Mouse (Mus musculus) liver, embryonic 12.5 days (tissue): ENCODE data around the gene Smug1. TPM values are rescaled to one million over a fixed set of nuclear protein-coding genes. Genes with fewer than 3 reads are reported as not detected.

ENCODE experiments used
- ATAC-seq: fragments of 200-750 bp; cut with Nextera tagmentation; 2 replicates; pipeline ENCODE4 v1.8.0; 2017; ENCODE audit warnings: moderate number of reproducible peaks, mild to moderate bottlenecking, moderate library complexity
- H3K27ac ChIP-seq: fragments of 300-500 bp; sonication (generic); 2 replicates; pipeline ENCODE4 v1.5.1; 2016; ENCODE audit warnings: mild to moderate bottlenecking
- H3K27me3 ChIP-seq: fragments of 300-500 bp; sonication (generic); replicated peaks from 2 replicates; pipeline ENCODE4 v1.6.1; 2016; ENCODE audit warnings: mild to moderate bottlenecking, moderate library complexity
- H3K36me3 ChIP-seq: fragments of 300-500 bp; sonication (generic); 2 replicates; pipeline ENCODE4 v1.6.1; 2016; ENCODE audit warnings: mild to moderate bottlenecking, moderate library complexity
- H3K4me1 ChIP-seq: fragments of 300-500 bp; sonication (generic); 2 replicates; pipeline ENCODE4 v1.6.1; 2016
- H3K4me2 ChIP-seq: fragments of 300-500 bp; sonication (generic); 2 replicates; pipeline ENCODE4 v1.6.1; 2016; ENCODE audit warnings: mild to moderate bottlenecking, moderate library complexity
- H3K4me3 ChIP-seq: fragments of 300-500 bp; sonication (generic); 2 replicates; pipeline ENCODE4 v1.5.1; 2016; ENCODE audit warnings: mild to moderate bottlenecking, moderate library complexity
- H3K9ac ChIP-seq: fragments of 300-500 bp; sonication (generic); 2 replicates; pipeline ENCODE4 v1.6.1; 2016; ENCODE audit warnings: mild to moderate bottlenecking, moderate library complexity
- H3K9me3 ChIP-seq: fragments of 300-500 bp; sonication (generic); replicated peaks from 2 replicates; pipeline ENCODE4 v1.6.1; 2016; ENCODE audit warnings: mild to moderate bottlenecking, moderate library complexity
- WGBS: fragments of 180-500 bp; shearing (Covaris S2); methylation state at CpG from one replicate; pipeline ENCODE4 v1.1.7; 2016; ENCODE audit not compliant: insufficient replicate concordance; 5-methylcytosine and 5-hydroxymethylcytosine counted together
- polyA plus RNA-seq: library from polyadenylated mRNA; unstranded; fragments of >200 nt; fragmentation: Nextera tagmentation; extraction: Ambion mirVana; gene quantifications from 2 replicates; pipeline ENCODE4 v1.2.1, GENCODE M21; 2016

The Smug1 gene
- polyA plus RNA-seq, 1 experiment from 2014 or later = 7.8 TPM

DNA sequence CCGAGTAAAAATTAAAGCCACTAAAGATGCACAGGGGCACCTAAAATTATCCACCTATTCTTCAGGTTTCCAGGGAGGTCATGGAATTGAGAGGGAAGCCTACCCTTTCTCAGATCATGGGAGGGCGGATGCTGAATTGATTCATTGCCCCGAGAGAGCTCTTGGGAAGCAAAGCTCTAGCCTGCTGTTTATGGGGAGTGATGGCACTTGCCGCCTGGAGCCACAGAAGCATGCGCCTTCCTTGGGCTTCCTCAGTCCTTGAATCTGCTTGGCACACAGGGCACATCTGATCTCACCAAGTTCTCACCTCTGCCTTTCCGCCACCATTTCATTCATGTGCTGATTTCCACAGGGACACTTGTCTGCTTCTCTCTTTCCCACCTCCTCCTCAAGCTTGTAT is 20.9 kb upstream of the Smug1 start:
- Histone ChIP-seq H3K4me1 (peaks cover 14% of the 10 kb centered on the region), H3K4me2 (no peak overlapping the region), H3K4me3 (no peak overlapping the region), H3K9ac (no peak overlapping the region), H3K27ac (no peak overlapping the region), H3K27me3 (peaks cover 26% of the 10 kb centered on the region), H3K36me3 (peaks cover 28% of the 10 kb centered on the region), H3K9me3 (no peaks in the 10 kb centered on the region)
- 76% methylated on average over 6 of the region's 6 CpGs for WGBS
- ATAC-seq = no peak

DNA sequence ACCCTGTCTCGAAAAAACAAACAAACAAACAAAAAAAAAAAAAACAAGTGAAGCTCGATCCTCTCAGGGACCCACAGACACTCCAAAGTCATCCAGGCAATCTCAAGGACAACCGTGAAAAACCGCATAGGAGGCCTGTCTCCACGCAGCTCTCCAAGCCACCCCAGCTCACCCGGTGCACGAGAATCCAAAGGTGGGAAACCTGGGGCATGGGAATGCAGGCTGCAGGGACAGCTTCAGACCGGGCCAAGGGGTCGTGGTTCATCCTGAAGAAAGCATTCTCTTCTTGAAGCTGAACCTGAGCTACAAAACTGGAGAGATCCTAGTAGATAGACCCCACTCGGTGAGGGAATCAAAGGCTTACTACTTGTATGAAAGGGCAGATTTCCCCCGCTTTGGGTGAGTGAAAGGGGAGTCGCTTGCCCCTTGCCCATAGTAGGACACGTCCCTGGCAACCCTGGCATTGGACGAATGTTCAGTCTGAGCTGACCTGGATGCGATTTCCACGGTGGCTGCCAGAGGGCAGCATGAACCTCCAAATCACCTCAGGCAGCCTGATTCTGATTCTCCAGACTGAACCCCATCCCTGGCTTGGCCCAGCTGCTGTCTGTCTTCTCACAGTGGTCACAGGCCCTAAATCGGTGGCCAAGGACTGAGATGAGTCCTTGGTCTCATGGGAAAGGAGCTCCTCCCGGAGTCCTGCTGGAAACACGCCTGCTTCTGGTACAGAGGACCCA is 18.7 kb upstream of the Smug1 start:
- Histone ChIP-seq H3K4me2 (no peak overlapping the region), H3K4me1 (peaks cover 22% of the 10 kb centered on the region), H3K27ac (no peak overlapping the region), H3K27me3 (peaks cover 48% of the 10 kb centered on the region), H3K36me3 (peaks cover 7% of the 10 kb centered on the region), H3K9ac (no peak overlapping the region), H3K9me3 (no peaks in the 10 kb centered on the region), H3K4me3 (no peak overlapping the region)
- ATAC-seq = no peak
- 48% methylated on average over 19 of the region's 19 CpGs for WGBS

DNA sequence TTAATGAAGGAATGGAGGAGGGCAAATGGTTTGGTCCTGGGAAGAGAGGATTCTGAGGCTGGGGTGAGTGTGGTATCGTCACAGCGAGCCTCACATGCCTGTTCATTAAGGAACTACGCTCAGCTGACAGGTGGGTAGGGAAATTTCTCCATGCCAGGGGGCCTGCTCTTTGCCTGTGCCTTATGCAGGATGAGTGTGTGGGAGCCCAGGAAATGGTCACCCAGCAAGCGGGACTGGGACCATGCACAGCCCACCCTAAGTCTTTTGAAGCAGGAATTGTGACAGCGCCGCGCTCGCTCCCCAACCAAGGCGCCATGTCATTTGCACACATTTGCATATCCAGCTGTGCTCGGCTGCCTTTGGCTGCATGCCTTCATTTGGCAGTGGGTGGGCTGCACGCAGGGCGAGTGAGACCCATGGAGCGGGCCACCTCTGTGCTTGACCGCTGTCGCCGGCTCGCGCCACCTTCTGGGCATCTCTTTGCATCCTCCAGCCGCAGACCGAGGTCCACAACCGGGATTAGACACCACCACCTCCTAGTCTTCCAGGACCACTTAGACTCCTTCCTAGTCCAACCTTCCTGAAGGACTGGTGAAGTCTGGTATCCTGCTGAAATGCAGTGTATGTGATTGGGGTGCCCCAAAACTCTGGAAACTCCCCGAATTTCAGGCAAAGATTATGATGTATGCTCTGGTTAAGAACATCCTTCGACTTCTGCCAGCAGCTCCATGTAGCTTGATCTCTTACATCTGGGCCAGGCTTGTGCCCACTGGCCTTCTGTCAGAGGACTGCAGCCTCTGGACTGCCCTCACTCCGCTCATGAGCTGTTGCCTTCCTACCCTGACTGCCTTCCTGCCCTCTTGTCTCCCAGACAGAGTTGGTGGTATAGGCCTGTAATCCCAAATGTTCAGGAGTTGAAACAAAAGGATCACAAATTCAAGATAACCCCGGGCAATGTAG is 17.0 kb upstream of the Smug1 start:
- 12% methylated on average over 25 of the region's 25 CpGs for WGBS
- Histone ChIP-seq H3K36me3 (no peaks in the 10 kb centered on the region), H3K9me3 (no peaks in the 10 kb centered on the region), H3K27ac (no peak overlapping the region), H3K9ac (no peak overlapping the region), H3K4me3 (peak overlapping the region; percentile 55), H3K4me1 (peaks cover 22% of the 10 kb centered on the region), H3K27me3 (peaks cover 65% of the 10 kb centered on the region), H3K4me2 (peak overlapping the region; percentile 86)
- no peak for ATAC-seq

DNA sequence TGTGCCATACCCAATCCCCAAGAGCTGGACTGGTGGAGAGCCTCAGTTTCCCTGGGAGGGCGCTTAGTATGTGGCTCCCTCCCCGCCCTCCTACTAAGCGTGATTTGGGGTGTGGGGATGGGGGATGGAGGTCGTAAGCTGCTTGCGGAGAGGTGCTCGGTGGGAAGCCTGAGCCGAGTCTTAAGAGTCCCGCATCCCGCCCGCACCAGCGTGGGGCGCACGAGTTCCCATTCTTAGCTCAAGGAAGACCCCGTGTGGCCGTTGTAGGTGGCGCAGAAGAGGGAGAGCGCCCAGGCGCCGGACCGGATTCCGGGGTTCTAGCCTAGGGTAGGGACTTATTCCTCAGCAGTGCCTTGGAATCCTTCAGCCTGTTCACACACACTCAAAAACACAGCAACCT is 16.2 kb upstream of the Smug1 start:
- no peak overlapping the region for H3K27ac ChIP-seq
- 1% methylated on average over 21 of the region's 21 CpGs for WGBS
- H3K4me2 ChIP-seq = peak overlapping the region; percentile 86
- no peaks in the 10 kb centered on the region for H3K36me3 ChIP-seq
- no peak overlapping the region; the same call in 1 of the 2 replicates for H3K9ac ChIP-seq
- peak overlapping the region; percentile 55 for H3K4me3 ChIP-seq
- no peaks in the 10 kb centered on the region for H3K9me3 ChIP-seq
- peaks cover 22% of the 10 kb centered on the region for H3K4me1 ChIP-seq
- peak; percentile 44 for ATAC-seq
- H3K27me3 ChIP-seq = peaks cover 73% of the 10 kb centered on the region

DNA sequence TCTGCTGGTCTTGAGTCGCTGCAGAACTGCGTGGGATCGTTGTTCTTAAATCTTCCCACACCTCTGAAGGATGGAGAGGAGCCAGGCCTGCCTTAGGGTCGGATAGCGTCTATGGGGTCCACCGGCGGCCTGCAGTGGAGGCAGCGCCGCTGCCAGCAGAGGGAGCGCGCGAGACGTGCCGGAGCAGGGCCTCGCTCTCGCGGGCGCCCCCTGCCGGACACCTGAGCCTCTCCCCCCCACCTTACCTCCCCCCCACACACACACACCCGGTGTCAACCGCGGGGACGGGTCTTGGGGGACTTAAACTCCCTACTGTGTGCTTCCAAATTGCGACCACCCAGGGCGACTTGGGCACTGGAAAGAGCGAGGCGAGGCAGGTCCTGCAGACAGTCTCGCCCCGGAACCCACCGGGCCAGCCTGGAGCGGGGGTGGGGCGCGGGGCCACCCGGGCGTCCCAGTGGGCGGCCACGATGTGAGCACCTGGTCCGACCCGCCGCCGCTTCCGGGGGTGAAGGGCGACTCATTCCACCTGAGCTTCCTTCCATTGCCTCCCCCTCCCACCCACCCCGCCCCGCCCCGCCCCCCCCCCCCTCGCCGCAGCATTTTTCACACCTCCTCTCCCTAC is 15.4 kb upstream of the Smug1 start:
- 1% methylated on average over 42 of the region's 48 CpGs for WGBS
- Histone ChIP-seq H3K4me1 (peaks cover 30% of the 10 kb centered on the region), H3K9me3 (no peaks in the 10 kb centered on the region), H3K9ac (peak overlapping the region; percentile 39), H3K27me3 (peaks cover 81% of the 10 kb centered on the region), H3K4me3 (peak overlapping the region; percentile 55), H3K36me3 (no peaks in the 10 kb centered on the region), H3K27ac (no peak overlapping the region), H3K4me2 (peak overlapping the region; percentile 86)
- peak; percentile 38 for ATAC-seq

DNA sequence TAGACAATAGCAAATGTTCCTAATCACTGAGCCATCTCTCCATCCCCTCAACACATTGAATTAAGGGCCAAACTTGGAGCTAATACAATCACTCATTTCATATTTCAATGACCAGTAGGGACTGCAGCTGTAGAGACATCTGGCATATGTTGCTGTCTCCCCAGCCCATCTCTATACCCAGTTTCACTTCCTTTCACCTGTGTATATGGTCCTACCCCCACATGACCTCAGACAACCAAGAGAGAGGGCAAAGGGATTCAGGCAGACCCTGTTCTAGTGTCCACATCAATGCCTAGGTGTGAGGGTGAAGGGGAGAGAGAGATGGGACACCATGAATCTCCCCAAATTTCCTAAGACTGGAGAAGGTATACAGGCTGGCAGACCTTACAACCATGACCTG is 13.5 kb upstream of the Smug1 start:
- Histone ChIP-seq H3K4me2 (no peak overlapping the region), H3K4me3 (no peak overlapping the region), H3K36me3 (no peaks in the 10 kb centered on the region), H3K9ac (no peak overlapping the region), H3K9me3 (no peaks in the 10 kb centered on the region), H3K27me3 (peaks cover 98% of the 10 kb centered on the region), H3K4me1 (peaks cover 32% of the 10 kb centered on the region), H3K27ac (no peak overlapping the region)
- ATAC-seq = no peak

DNA sequence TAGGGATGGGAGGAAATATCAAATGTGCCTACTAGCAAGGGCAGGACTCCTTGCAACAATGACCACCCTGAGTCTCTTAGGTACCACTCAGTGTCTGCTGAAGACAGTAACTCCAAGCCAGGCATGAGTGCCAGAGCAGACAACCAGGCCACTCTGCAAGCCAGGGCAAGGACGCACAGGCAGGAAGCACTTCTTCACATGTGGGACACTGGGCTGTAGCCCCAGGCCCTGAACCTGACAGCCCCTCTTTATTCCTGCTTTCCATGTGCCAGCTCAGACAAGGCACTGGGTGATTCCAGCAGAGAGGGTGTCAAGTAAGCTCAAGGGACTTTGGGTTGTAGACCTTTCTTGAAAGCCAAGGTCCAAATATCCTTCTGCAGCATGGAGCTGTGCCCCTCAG is 11.9 kb upstream of the Smug1 start:
- WGBS = 50% methylated on average over 1 of the region's 1 CpGs
- no peak for ATAC-seq
- H3K4me2 ChIP-seq = no peak overlapping the region

DNA sequence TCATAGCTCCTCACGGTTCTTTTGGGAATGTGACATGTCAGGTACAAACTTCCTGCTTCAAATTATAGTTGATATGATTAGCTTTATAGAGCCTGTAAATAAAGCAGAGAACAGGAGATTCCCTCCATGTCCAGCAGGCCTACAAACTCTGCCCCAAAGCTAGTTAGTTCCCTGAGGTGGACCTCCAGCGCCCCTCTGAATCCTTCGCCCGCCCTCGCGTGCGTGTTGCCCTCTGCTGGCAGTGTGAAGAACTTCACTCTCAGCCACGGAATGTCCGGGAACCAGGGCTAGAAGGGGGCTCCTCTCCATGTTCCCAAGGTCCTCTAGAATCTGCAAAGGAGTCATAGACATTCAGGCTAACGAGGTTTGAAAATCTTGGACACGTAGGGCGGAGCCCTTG is 11.2 kb upstream of the Smug1 start:
- no peak for ATAC-seq
- no peak overlapping the region for H3K9ac ChIP-seq
- peaks cover 22% of the 10 kb centered on the region for H3K4me1 ChIP-seq
- WGBS = 5% methylated on average over 12 of the region's 12 CpGs
- peak overlapping the region; percentile 35; the same call in 1 of the 2 replicates for H3K4me2 ChIP-seq
- H3K36me3 ChIP-seq = no peaks in the 10 kb centered on the region
- no peak overlapping the region for H3K27ac ChIP-seq
- no peaks in the 10 kb centered on the region for H3K9me3 ChIP-seq
- H3K4me3 ChIP-seq = no peak overlapping the region
- peaks cover 100% of the 10 kb centered on the region for H3K27me3 ChIP-seq

More for the DNA sequence above, 11.9 kb upstream of the Smug1 start:
- no peak overlapping the region for H3K27ac ChIP-seq
- no peak overlapping the region for H3K4me3 ChIP-seq
- H3K36me3 ChIP-seq = no peaks in the 10 kb centered on the region
- H3K9ac ChIP-seq = no peak overlapping the region
- H3K9me3 ChIP-seq = no peaks in the 10 kb centered on the region
- peaks cover 100% of the 10 kb centered on the region for H3K27me3 ChIP-seq
- H3K4me1 ChIP-seq = peaks cover 28% of the 10 kb centered on the region

DNA sequence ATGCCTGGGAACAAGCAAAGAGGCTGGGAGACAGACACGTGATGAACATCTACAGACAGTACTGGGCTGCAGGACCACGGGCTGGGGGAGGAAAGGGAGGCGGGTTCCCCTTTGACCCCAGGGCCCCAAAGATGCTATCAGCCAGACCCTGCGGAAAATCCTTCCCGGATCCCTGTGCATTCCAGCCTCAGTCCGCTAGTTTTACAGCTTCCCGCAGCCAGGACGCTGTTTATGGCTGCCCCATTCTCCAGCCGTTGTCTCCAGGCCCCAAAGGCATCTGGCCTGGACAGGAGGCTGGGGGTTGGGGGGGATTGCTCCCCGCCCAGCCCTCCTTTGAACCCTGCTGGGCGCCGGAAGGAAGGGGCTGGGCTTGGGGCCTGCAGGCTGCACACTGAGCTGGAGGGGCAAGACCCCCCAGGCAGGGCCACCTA is 10.7 kb upstream of the Smug1 start:
- 9% methylated on average over 12 of the region's 12 CpGs for WGBS
- Histone ChIP-seq H3K4me3 (no peak overlapping the region), H3K27me3 (peaks cover 100% of the 10 kb centered on the region)

DNA sequence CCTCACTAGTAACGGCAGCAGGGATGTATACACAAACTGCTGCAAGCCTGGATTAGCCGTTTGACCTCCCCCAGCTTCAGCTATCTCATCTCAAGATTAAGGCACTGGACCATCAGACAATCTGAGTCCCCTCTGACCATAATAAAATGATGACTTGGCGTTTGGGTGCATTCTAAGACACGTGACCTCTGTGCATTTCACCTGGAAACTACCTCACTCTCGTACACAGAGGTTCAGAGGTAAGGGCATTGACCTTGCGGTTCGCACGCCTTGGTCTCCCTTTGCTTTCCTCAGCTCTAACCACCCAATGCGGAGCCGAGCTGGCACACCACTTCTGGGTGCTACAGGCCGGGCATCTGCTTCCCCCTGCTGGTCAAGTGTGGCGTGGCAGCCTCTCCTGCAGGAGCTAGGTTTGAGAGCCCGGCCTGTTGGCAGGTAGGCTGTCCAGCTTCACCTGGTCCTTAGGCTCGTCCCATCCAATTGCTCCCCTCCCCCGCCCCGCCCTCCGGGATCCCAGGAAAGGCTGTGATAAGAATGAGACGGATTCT is 10.1 kb upstream of the Smug1 start:
- Histone ChIP-seq H3K9me3 (no peaks in the 10 kb centered on the region), H3K4me2 (peak overlapping the region; percentile 35), H3K9ac (no peak overlapping the region), H3K4me1 (peaks cover 10% of the 10 kb centered on the region), H3K4me3 (no peak overlapping the region), H3K27ac (no peak overlapping the region), H3K27me3 (peaks cover 100% of the 10 kb centered on the region), H3K36me3 (no peaks in the 10 kb centered on the region)
- WGBS = 2% methylated on average over 18 of the region's 18 CpGs
- peak; percentile 49; the same call in 1 of the 2 replicates for ATAC-seq

More for the DNA sequence above, 10.7 kb upstream of the Smug1 start:
- 0 out of 2 replicates have a peak overlapping the region, but pooled peaks have one; percentile 14 for H3K9ac ChIP-seq
- no peaks in the 10 kb centered on the region for H3K9me3 ChIP-seq
- H3K4me2 ChIP-seq = peak overlapping the region; percentile 35
- H3K27ac ChIP-seq = no peak overlapping the region
- no peaks in the 10 kb centered on the region for H3K36me3 ChIP-seq
- peaks cover 17% of the 10 kb centered on the region for H3K4me1 ChIP-seq
- peak; percentile 1; the same call in 1 of the 2 replicates for ATAC-seq

DNA sequence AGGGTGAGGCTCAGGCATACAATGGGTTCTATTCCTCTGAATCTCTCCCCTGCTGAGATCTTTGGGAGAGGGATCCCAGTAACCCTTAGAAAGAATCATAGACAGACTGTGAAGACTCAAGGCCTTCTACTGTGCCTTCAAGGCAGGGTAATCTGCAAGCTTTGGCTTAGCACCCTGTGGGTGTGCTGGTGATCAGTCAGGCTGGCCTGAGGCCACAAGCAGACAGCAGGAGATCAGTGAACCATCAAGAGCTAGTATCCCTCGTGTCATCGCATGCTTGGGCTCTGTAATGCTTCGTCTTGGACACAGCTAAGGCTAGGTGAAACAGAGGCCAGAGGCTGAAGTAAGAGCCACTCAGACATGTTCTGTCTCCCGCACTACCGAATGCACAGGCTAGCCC is 6.4 kb upstream of the Smug1 start:
- Histone ChIP-seq H3K4me1 (peaks cover 33% of the 10 kb centered on the region), H3K36me3 (no peaks in the 10 kb centered on the region), H3K9me3 (no peaks in the 10 kb centered on the region), H3K27me3 (peaks cover 100% of the 10 kb centered on the region), H3K4me2 (no peak overlapping the region), H3K9ac (no peak overlapping the region), H3K27ac (no peak overlapping the region), H3K4me3 (no peak overlapping the region)
- whole genome bisulfite sequencing = 63% methylated on average over 5 of the region's 5 CpGs
- no peak for ATAC-seq
